In the genomic region with DNA sequence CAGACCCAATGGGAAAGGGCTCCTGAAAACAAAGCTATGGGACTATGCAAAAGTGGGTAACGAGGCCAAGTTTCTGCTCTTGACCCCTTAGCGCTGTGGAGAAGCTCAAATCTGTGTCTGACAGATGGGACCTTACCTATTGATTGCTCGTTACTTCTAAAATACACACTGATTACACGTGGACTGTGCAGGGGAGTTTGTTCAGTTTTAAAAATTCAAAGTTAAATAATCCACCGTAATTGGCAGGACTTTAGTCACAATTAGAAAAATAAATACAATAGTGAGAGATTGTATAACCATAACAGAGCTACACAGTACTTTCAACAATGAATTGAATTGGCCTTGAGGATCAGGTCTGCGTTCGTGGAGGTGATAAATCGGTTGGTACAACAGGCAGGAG, we compare ENCODE assay signal across 19 mouse cellular contexts.
DNase-seq lines count a peak whose midpoint lies in the region; ATAC-seq and TF ChIP-seq lines count a peak whose summit lies in the region.
"Had no signal": no experiment of that assay in that cellular context is flagged by ENCODE, and none has a peak within 500 bp of the region (broad histone marks: within the 10 kb centered on the region; RNA-seq: fewer than 3 reads in every experiment).

No protein-coding gene starts in this region.

- no peak for ATAC-seq in liver, postnatal 0 days
- no peak for ATAC-seq in liver, embryonic 11.5 days (replicated peaks; ENCODE audit: low FRiP score)
- ATAC-seq: activated CD4-positive, CD25-positive, alpha-beta regulatory T cell, adult 4 months; CD4-positive, CD25-positive, alpha-beta regulatory T cell, adult 4 months; Patski had no signal

- no peak overlapping the region for H3K9ac ChIP-seq in liver, adult 2 months (ENCODE audit: low read depth, low read length)
- H3K9ac ChIP-seq in liver, postnatal 0 days (replicated peaks): no peak overlapping the region
- no peak overlapping the region for H3K9ac ChIP-seq in liver, embryonic 11.5 days (ENCODE audit: low read depth, low read length)

- no peak overlapping the region for H3K4me2 ChIP-seq in liver, postnatal 0 days (ENCODE audit: low read depth, low read length)
- H3K4me2 ChIP-seq in liver, embryonic 11.5 days: no peak overlapping the region

- TF ChIP-seq EP300 in liver, postnatal 0 days (IDR thresholded peaks at IDR 0.05; ENCODE audit: low read depth): no peak

- H3K9me3 ChIP-seq in liver, postnatal 0 days (ENCODE audit: low read length): no peaks in the 10 kb centered on the region
- H3K9me3 ChIP-seq in liver, embryonic 11.5 days (ENCODE audit: control insufficient read depth, low read length): no peaks in the 10 kb centered on the region

- no peak overlapping the region for H3K4me3 ChIP-seq in liver, adult 2 months (ENCODE audit: insufficient read depth, low read depth, low read length)
- H3K4me3 ChIP-seq in liver, postnatal 0 days (ENCODE audit: low read depth, low read length): no peak overlapping the region
- no peak overlapping the region for H3K4me3 ChIP-seq in liver, embryonic 11.5 days (ENCODE audit: low read depth, low read length)

- H3K36me3 ChIP-seq in liver, adult 2 months (ENCODE audit: control insufficient read depth, insufficient read depth, low read length): no peaks in the 10 kb centered on the region
- no peaks in the 10 kb centered on the region for H3K36me3 ChIP-seq in liver, postnatal 0 days (replicated peaks; ENCODE audit: insufficient read depth, low read length)
- no peaks in the 10 kb centered on the region for H3K36me3 ChIP-seq in liver, embryonic 11.5 days (ENCODE audit: control insufficient read depth, insufficient read depth, low read length)
- H3K36me3 ChIP-seq: G1E had no signal

- TF ChIP-seq POLR2A in liver, adult 2 months (IDR thresholded peaks at IDR 0.05; ENCODE audit: extremely low read depth, insufficient read depth, low read length): no peak

- DNase-seq in liver, adult 2 months (ENCODE audit: extremely low read depth, low read depth, low spot score): peak; percentile 95
- no peak for DNase-seq in liver
- no peak for DNase-seq in liver, postnatal 0 days
- no peak for DNase-seq in liver, embryonic 11.5 days (ENCODE audit: low spot score)
- DNase-seq: adrenal gland, adult 2 months; adrenal gland, adult 8-10 months; adrenal gland, postnatal 10 days; adrenal gland, postnatal 14 days; adrenal gland, postnatal 25 days; adrenal gland, postnatal 36 days; B cell, adult 2 months; cerebellum, adult 11 months; cerebellum, adult 11-12 months; cerebellum, adult 18-20 months had no signal

- peaks cover 20% of the 10 kb centered on the region for H3K4me1 ChIP-seq in liver, adult 2 months (ENCODE audit: control insufficient read depth, insufficient read depth, low read length)
- H3K4me1 ChIP-seq in liver, postnatal 0 days (ENCODE audit: insufficient read depth): 0 out of 2 replicates have a peak, but pooled peaks cover 2% of the 10 kb centered on the region
- no peaks in the 10 kb centered on the region for H3K4me1 ChIP-seq in liver, embryonic 11.5 days (replicated peaks; ENCODE audit: control insufficient read depth, insufficient read depth, low read length)

- H3K79me2 ChIP-seq in liver, adult 2 months (ENCODE audit: control insufficient read depth, insufficient read depth, low read length): no peaks in the 10 kb centered on the region

- H3K27me3 ChIP-seq in liver, adult 2 months (ENCODE audit: control insufficient read depth, insufficient read depth, low read length): no peaks in the 10 kb centered on the region
- no peaks in the 10 kb centered on the region for H3K27me3 ChIP-seq in liver, postnatal 0 days (ENCODE audit: insufficient read depth, low read length)
- H3K27me3 ChIP-seq in liver, embryonic 11.5 days (replicated peaks; ENCODE audit: control insufficient read depth, insufficient read depth, low read length): no peaks in the 10 kb centered on the region
- H3K27me3 ChIP-seq: CH12.LX had no signal

- 19% methylated on average over 8 of the region's 8 CpGs for WGBS in liver, adult 2 months
- WGBS in liver, postnatal 0 days (ENCODE audit: insufficient replicate concordance): 64% methylated on average over 8 of the region's 8 CpGs
- WGBS in liver, embryonic 11.5 days: 73% methylated on average over 8 of the region's 8 CpGs

- no peak for TF ChIP-seq CTCF in liver, adult 2 months (IDR thresholded peaks at IDR 0.05; ENCODE audit: low read depth, low read length)
- TF ChIP-seq CTCF in liver, postnatal 0 days (IDR thresholded peaks at IDR 0.05; ENCODE audit: low read depth): no peak

- peak overlapping the region; percentile 63 for H3K27ac ChIP-seq in liver, adult 2 months (replicated peaks; ENCODE audit: insufficient read depth, low read depth, low read length)
- peak overlapping the region; percentile 91 for H3K27ac ChIP-seq in liver, postnatal 0 days (ENCODE audit: low read depth)
- no peak overlapping the region for H3K27ac ChIP-seq in liver, embryonic 11.5 days (ENCODE audit: low read depth, low read length)
